Mouse (Mus musculus) heart, postnatal 0 days (tissue): ENCODE results near the gene Cxcr3.

Experiments
- CTCF ChIP-seq: IDR thresholded peaks from 2 replicates; pipeline ENCODE4 v1.5.1; 2016; ENCODE audit warnings: antibody characterized with exemption, control low read depth, low read depth
- EP300 ChIP-seq: IDR thresholded peaks from 2 replicates; pipeline ENCODE4 v1.6.1; 2016; ENCODE audit warnings: antibody characterized with exemption, low read depth

DNA sequence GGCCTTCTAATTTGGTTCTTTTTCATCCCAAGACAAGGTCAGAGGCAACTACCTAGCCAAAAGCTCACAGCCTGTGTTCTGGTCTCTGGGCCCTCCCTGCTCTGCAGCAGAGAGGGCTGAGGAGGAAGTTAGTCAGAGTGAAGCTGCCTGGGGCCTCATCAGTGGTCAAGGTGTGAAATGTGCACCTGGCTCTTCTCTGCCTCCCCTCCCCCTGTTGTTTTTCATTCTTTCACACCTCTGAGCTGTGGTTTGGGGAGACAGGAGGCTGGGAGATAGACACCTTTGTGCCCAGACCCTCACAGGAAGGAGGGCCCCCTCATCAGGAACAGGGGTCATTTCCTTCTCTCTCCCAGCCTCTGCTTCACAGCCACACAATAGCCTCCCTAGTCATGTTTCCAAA is 3.1 kb upstream of the Cxcr3 start:
- TF ChIP-seq CTCF (no peak), EP300 (no peak)
